Mouse (Mus musculus) olfactory bulb, adult 2 months (tissue): ENCODE data around the gene Mettl7a1. TPM values are rescaled to one million over a fixed set of nuclear protein-coding genes. Genes with fewer than 3 reads are reported as not detected.
"Not testable (repeated sequence)": the region's sequence is repeated elsewhere in the genome, so short reads cannot be mapped to it uniquely, and the experiment has no call there.

Experiments used
- H3K27ac ChIP-seq: fragments of 200-500 bp; 2 replicates; pipeline ENCODE4 v1.5.1; 2012; ENCODE audit warnings: low read depth, low read length; ENCODE audit not compliant: insufficient read depth
- H3K4me1 ChIP-seq: fragments of 200-500 bp; 2 replicates; pipeline ENCODE4 v1.6.1; 2012; ENCODE audit warnings: low read length; ENCODE audit not compliant: control insufficient read depth, insufficient read depth
- H3K4me3 ChIP-seq: fragments of 200-500 bp; 2 replicates; pipeline ENCODE4 v1.5.1; 2012; ENCODE audit warnings: mild to moderate bottlenecking, low read depth, low read length, moderate library complexity; ENCODE audit not compliant: insufficient read depth
- CTCF ChIP-seq: fragments of 200-500 bp; IDR thresholded peaks from 2 replicates; pipeline ENCODE4 v1.5.1; 2012; ENCODE audit warnings: low read depth, mild to moderate bottlenecking, low read length, moderate library complexity; ENCODE audit not compliant: insufficient read depth
- POLR2A ChIP-seq: fragments of 200-500 bp; IDR thresholded peaks from 2 replicates; pipeline ENCODE4 v1.6.1; 2012; ENCODE audit warnings: mild to moderate bottlenecking, low read depth, low read length, moderate library complexity; ENCODE audit not compliant: insufficient read depth
- WGBS: fragments of 180-500 bp; shearing (Covaris S2); methylation state at CpG from one replicate; pipeline ENCODE4 v1.1.7; 2018; 5-methylcytosine and 5-hydroxymethylcytosine counted together
- polyA plus RNA-seq: library from polyadenylated mRNA; stranded (reverse); fragments of >200 nt; gene quantifications from 2 replicates; pipeline ENCODE4 v1.2.4, GENCODE M21; 2012; ENCODE audit warnings: low replicate concordance; ENCODE audit not compliant: missing spikeins, insufficient read depth, insufficient read length

Mettl7a1 gene
- polyA plus RNA-seq, 1 experiment: not detected

DNA sequence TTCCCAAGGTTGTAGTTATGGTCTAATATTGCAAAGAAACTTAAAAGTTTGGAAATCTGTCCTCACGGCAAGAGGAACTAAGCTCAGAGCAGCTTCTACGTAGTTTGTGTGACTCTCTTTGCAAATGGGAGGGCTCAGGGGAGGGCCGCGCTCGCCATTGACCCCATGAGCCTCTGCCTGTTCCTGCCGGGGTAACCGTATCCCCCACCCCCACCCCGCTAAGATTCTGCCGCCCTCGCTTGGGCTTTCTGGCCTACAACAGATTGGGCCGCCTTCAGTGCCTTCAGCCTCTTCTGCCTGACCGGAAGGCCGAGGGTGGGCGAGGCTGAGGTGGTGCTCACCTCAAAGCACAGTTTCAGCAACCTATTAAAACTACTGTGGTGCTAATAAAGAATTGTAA, 32.5 kb upstream of the Mettl7a1 start:
- H3K27ac ChIP-seq: no peak overlapping the region
- no peak overlapping the region for H3K4me3 ChIP-seq
- no peaks in the 10 kb centered on the region for H3K4me1 ChIP-seq
- TF ChIP-seq POLR2A (no peak), CTCF (no peak)
- 78% methylated on average over 14 of the region's 14 CpGs for WGBS

DNA sequence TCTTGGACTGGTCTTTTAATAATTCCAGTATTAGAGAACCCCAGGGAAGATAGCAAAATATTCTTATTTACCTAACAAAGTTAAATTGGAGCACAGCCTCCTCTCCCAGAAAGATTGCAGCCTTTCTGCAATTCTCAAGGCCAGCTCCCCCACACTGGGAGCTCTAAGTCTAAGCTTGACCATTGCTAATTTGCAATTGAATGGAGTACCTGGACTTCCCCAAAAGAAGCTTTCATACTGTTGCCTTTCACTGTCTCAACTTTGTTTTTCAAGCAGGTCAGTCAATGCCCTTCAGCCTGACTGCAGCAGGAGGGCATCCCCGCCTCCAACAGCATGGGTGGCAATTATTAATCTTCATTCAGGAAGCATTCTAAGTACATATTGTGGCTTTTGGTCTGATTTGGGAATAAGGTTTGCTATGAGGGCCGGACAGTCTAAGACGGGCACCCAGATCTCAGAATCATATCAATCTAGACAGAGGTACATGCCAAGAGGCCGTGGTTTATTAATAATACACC, 30.1 kb upstream of the Mettl7a1 start:
- not testable (repeated sequence) for H3K4me1 ChIP-seq, H3K4me3 ChIP-seq, H3K27ac ChIP-seq
- WGBS: 89% methylated on average over 4 of the region's 4 CpGs

DNA sequence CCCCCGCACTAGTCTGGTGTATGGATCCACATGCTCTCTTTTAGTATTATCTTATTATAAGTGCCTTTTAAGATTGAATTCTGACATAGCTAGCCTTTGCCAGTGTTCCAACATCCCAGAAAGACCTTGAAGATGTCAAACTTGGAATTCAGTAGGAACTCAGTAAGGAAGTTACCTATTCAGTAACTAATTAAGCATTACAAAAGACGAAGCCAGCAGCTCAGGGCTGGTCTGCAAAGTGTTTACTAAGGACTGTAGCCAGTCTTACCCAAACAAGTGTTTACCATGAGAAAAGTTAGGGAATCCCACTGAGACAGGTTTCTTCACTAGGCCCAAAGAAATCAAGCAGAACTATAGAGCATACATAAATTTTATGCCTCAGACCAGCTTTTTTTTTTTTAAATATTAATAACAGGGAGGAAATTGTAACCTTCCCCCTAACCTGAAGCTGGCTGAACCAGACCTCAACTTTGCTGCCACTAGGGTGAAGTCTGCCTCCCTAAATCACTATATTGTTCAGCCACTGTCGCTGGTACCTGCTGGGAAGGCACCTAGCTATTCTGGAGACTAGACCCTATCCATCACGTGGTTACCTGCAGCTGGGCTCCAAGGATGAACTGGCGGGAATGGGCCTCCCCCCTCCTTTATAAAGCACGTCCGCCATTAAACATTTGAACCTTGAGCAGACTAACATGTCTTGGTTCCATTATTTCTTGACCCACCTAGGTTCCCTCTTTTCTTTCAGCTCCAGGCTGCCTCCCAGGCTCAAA, 29.0 kb upstream of the Mettl7a1 start:
- Histone ChIP-seq H3K27ac (no peak overlapping the region), H3K4me1 (no peaks in the 10 kb centered on the region), H3K4me3 (no peak overlapping the region)
- TF ChIP-seq POLR2A: no peak
- no peak for TF ChIP-seq CTCF
- 93% methylated on average over 7 of the region's 7 CpGs for WGBS

DNA sequence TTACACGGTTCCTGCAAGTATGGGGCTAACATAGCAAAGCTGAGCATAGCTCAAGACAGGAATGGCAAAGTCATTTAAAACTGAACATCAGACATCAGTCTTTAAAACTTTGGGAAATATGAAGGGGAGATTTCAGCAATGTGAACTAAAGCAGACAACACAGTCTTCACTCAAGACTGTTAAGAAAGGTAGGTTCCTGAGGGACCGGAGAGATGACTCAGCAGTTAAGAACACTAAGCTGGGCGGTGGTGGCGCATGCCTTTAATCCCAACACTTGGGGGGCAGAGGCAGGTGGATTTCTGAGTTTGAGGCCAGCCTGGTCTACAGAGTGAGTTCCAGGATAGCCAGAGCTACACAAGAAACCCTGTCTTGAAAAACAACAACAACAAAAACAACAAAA, 27.5 kb upstream of the Mettl7a1 start:
- 93% methylated on average over 4 of the region's 4 CpGs for WGBS
- H3K27ac ChIP-seq: no peak overlapping the region
- no peaks in the 10 kb centered on the region for H3K4me1 ChIP-seq
- H3K4me3 ChIP-seq: no peak overlapping the region
- no peak for TF ChIP-seq CTCF
- no peak for TF ChIP-seq POLR2A

DNA sequence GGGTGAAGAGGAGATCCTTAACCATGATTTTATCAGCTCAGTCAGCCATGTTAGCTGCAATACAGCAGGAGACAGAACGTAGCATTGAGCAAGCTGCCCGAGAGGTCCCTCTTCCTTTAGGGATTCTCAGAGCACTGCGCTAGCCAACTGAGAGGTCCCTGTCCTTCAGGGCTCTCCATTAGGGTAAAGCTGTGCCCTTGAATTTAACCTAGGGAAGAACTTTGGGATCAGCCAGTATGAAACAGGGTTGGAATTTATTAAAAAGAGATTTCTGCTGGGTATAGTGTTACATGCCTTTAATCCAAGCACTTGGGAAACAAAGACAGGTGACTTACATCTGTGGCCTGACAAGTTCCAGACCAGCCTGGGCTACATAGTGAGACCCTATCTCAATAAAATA, 26.4 kb upstream of the Mettl7a1 start:
- 98% methylated on average over 3 of the region's 3 CpGs for WGBS

DNA sequence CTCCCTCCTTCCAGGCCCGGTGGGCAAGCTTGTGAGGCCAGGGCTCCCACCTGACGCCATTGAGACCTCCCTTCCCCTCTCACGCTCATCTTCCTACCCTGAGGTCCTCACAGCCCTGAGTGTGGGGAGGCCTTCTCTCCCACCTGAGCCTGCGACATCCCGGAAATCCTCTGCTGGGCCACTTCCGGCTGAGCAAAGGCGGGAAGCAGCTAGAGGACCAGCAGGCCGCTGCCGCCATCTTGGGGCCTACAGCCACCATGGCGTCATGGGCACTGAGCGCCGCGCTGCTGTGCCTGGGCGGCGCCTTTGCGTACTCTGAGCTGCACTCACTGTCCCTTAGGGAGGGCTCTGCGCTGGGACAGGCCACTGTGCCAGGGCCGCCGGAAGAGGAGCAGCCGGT, 23.3 kb upstream of the Mettl7a1 start, which contains the start of gene Tmprss12:
Gene Tmprss12 (plus strand): TSS at position 212 of the 400 bp plus-strand sequence.
- Histone ChIP-seq H3K4me1 (no peaks in the 10 kb centered on the region), H3K4me3 (no peak within 1 kb of the TSS), H3K27ac (no peak within 1 kb of the TSS)
- WGBS: 97% methylated on average over 20 of the region's 20 CpGs
- TF ChIP-seq POLR2A (no peak), CTCF (no peak)

More for the DNA sequence above, 26.4 kb upstream of the Mettl7a1 start:
- Histone ChIP-seq H3K4me3 (no peak overlapping the region), H3K4me1 (no peaks in the 10 kb centered on the region), H3K27ac (no peak overlapping the region)
- TF ChIP-seq POLR2A (no peak), CTCF (no peak)

DNA sequence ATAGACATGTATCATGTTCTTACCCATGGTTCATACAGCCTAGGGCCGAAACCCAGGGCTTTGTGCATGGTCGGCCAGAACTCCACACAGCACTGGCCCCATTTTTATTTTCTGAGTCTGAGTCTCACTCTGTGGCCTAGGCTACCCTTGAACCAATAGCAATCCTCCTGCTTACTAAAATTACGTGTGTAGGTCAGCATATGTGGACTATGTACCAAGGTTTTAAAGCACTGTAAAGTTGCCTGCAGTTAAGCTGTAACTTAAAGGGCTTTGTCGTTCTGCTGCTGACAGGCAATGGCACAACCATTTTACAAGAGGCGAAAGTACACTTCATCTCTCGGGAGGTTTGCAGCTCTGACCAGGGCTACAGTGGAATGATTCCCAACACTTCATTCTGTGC, 15.0 kb upstream of the Mettl7a1 start:
- no peak for TF ChIP-seq POLR2A
- TF ChIP-seq CTCF: no peak

DNA sequence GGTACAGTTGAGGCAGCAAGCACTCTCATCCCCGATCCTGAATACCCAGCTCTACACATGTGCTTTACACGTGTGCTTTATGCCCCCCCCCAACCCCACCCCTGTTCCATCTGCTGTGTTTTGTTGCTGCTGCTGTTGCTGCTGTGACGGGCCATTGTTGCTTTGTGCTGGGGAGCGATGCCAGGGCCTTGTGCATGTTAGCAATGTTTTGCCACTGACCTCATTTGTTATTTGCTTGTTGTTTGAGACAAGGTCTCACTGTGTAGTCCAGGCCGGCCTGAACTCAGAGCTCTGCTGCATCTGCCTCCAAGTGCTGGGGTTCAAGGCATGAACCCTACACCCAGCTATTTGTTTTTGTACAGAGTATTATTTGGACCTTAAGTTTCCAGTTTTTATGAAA, 13.1 kb upstream of the Mettl7a1 start:
- no peak for TF ChIP-seq POLR2A
- TF ChIP-seq CTCF: no peak
- Histone ChIP-seq H3K27ac (no peak overlapping the region), H3K4me1 (no peaks in the 10 kb centered on the region), H3K4me3 (no peak overlapping the region)
- WGBS: 59% methylated on average over 5 of the region's 5 CpGs

More for the DNA sequence above, 15.0 kb upstream of the Mettl7a1 start:
- WGBS: 93% methylated on average over 6 of the region's 6 CpGs
- no peak overlapping the region for H3K27ac ChIP-seq
- H3K4me3 ChIP-seq: no peak overlapping the region
- no peaks in the 10 kb centered on the region for H3K4me1 ChIP-seq

DNA sequence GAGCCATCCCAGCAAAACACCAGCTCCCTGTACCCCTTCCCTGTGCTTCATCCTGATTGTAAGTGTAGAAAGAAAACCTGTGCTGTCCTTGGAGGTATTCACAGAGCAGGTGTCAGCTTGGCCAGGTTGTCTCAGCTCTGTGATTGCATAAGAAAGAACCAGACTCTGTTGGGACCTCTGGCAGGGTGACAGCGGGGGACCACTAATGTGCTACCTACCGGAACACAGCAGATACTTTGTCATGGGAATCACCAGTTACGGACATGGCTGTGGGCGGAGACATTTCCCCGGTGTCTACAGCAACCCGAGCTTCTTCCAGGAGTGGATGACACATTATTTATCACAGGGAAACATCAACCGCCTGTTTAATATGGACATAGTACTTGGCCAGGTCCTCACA, 11.6 kb upstream of the Mettl7a1 start:
- H3K4me1 ChIP-seq: no peaks in the 10 kb centered on the region
- H3K4me3 ChIP-seq: no peak overlapping the region
- no peak for TF ChIP-seq POLR2A
- no peak for TF ChIP-seq CTCF
- H3K27ac ChIP-seq: no peak overlapping the region
- WGBS: 76% methylated on average over 7 of the region's 7 CpGs

DNA sequence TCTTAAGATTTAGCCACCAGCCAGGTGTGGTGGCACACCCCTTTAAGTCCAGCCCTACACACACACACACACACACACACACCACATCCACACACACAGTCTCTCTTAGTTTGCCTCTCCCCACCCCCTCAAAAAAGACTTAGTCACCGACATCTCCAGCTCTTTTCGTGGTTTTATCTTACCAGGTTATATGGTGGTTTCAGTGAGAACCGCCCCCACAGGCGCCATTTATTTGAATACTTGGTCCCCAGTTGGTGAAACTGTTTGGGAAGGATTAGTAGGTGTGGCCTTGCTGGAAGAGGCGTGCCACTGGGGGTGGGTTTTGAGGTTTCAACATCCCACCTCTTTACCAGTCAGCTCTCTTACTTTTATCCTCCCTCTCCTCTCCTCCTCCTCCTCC, 6.1 kb upstream of the Mettl7a1 start:
- Histone ChIP-seq H3K4me1 (peaks cover 8% of the 10 kb centered on the region), H3K4me3 (no peak overlapping the region), H3K27ac (no peak overlapping the region)
- WGBS: 77% methylated on average over 5 of the region's 5 CpGs
- TF ChIP-seq CTCF: no peak
- no peak for TF ChIP-seq POLR2A
